Mouse (Mus musculus): ENCODE measurements around the gene Plcd3.
A peak's percentile ranks its signal among the peaks of the same experiment; 100 is the strongest.

The Plcd3 gene

DNA sequence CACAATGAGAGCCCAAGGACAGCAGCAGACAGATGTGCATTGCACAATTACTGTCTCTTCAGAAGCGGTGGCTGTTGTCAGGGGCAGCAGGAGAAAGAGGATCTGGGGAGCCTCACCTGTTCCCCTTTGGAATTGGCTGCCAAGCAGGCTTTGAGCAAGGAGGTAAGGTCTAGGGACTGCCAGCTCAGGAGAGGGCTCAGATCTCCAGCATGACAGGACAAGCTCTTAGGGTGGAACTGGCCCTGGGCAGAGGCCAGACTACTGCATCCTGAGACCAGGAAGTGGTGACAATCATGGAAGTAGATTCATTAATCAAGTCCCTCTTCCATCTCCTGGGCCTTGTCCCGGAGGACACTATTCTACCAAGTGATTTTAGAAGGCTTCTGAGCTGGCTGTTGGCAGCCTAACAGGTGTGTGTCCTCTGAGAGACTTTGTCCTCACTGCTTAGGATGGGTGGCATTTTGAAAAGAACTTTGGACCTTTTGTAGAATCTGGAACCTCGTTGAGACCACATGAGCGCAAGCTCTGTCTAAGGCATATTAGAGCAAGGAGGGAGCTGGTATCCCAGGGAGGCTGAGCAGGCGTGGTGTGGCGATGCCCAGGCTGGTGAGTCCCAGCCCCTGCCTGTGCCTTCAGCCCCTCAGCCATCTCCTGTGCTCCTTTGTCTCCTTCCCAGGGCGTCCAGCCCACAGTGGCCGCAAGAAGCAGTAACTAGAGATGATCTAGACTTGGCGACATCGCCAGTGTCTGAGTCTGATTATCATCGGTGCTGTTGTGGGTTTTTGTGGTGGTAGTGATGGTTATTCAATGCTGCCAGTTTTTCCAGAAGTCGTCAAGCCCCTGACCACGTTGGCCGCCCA lies 35.0 kb downstream of the Plcd3 start:
- DNase-seq (ENCODE audit: low spot score in 2 of 2) = no peak

DNA sequence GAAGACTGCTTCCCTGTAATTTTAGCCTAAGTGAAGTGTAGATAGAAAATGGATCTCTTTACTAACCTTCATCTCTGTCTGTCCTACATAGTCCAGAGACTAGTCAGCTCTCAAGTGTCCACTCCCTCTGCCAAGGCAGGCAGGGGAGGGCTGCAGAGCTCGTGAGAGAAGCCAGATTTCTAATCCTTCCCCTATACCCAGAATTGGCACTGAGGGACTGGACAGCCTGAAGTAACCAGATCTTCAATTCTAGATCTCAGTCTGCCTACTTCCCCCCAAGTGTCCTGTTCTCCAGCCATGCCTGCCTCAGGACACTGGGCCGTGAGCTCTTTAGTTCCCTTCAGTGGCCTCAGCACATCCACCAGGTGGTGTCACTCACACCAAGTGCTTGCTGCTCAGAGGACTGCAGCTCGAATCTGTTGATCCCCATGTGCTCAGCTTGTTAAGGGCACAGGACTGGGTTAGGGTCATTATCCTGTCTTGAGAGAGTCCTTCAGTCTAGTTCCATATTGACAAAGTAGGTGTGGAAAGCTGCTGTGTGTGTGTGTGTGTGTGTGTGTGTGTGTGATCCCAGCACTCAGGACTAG lies 42.9 kb downstream of the Plcd3 start:
- no peak for DNase-seq (ENCODE audit: low spot score in 2 of 2)

DNA sequence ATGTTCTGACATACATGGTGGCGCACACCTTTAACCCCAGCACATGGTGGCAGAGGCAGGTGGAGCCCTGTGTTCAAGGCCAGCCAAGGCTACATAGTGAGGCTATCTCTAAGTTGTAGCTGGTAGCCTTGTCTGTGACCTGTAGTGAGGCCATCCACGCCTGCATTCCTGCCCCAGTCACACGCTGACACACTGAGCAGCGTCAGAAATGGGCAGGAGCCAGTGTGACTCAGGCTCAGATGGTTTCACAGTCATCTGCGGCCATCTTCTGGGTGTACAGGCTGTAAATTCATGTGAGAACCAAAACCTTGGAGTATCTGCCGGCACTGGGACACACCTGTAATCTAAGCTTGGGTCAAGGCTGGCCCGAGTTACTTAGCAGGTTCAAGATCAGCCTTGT lies 44.8 kb downstream of the Plcd3 start:
- no peak for DNase-seq (ENCODE audit: low spot score in 2 of 2)

DNA sequence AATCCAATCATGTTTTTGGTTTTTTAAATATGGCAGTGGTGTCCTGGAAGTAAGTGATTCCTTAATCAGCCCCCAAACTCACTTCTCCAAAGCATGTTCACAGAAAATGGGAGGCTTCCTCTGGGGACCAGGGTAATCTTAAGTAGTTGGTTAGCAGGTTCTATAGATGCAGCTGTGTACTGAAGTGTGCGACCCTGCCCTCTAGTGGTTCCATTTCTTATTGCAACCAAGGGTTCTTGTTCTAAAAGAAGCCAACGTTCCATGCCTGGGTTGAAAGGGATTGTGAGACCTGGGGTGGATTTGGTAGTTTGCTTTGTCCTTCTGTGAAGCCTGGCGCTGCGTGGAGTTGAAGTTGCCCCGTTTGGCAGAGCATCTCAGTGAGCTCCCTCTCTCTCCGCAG lies 46.7 kb downstream of the Plcd3 start:
- peak in 1 of 2 experiments; percentile 91 for DNase-seq (ENCODE audit: low spot score in 2 of 2)

DNA sequence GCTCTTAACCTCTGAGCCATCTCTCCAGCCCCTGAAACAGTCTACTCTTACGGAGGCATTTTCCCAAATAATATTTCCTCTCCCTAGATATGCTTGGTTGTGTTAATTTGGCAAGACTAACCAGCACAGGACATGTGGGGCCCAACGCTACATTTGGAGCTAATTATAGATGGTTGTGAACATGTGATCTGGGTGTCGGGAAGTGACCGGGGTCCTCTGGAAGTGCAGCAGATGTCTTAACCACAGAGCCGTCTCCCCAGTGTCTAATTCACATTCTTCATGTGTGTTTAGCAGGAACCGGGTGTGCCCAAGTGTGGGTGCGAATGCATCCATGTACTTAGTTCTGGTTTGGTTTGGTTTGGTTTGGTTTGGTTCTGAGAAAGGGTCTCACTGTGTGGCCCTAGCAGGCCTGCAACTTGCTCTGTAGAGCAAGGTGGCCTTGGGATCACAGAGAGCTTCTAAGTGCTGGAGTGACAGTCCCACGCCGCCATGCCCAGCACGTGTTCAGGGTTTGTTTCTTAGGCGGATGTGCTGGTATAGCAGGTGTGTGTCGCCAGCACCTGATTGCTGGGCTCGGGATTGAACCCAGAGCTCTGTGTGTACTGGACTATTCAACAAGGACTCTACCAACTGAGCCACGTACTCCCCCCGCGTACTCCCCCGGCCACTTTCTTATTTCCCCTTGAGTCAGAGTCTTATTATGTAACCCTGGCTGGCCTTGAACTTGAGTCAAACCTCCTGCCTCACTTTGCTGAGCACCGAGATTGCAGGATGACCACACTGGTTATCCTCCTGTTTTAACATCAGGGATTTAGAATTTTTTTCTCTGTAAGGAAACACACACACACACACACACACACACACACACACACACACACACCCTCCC lies 48.0 kb downstream of the Plcd3 start:
- DNase-seq (ENCODE audit: low spot score in 2 of 2) = no peak

DNA sequence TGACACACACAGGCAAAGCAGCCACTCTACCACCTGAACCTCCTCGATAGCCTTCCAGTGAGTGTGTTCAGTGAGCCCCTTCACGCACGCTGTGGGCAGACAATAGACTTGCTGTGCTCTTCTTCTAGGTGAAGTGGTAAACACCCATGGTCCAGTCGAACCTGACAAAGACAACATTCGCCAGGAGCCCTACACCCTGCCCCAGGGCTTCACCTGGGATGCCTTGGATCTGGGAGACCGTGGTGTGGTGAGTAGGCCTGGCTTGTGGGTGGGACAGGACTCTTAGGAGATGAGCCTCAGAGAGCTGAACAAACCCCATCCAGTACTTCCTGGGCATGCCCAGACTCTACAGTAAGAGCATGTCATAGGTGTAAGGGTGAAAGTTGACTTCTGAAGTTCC lies 49.4 kb downstream of the Plcd3 start:
- DNase-seq (ENCODE audit: low spot score in 2 of 2) = no peak

DNA sequence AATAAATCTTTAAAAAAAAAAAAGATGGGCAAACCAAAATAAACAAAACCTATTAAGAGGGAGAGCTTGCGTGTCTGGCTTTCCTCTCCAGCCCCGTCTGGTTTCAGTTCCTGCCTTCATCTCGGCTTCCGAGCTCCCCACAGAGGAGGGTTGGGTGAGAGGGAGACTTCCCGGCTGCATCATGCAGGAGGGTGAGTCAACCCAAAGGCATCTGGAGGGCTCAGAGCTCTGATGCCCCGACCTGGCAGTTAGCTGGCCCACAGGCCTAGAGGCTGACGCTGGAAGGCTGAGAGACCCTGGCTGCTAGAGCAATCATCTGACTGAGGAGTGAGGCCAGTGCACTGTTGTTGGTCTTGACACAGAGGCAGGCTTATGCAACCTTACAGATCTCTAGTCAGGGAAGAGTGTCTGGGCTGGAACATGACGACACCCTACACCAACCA lies 50.2 kb downstream of the Plcd3 start:
- peak; percentile 65 to 67 for DNase-seq (ENCODE audit: low spot score in 2 of 2)

DNA sequence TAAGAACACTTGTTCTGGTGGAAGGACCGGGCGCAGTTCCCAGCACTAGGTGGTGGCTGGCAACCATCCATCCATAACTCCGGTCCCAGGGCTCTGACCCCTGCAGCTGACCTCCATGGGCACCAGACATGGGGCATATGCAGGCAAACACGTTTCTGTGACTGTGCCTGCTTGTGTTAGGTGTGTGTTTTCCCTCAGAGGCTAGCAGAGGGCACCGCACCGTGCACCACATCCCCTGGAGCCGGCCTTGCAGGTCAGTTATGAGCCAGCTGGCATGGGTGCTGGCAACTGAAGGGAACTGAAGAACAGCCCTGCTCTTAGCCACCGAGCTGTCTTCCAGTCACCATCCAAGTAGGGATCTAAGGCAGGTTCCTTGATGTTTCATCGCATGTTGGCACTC lies 51.3 kb downstream of the Plcd3 start:
- DNase-seq (ENCODE audit: low spot score in 2 of 2) = no peak

DNA sequence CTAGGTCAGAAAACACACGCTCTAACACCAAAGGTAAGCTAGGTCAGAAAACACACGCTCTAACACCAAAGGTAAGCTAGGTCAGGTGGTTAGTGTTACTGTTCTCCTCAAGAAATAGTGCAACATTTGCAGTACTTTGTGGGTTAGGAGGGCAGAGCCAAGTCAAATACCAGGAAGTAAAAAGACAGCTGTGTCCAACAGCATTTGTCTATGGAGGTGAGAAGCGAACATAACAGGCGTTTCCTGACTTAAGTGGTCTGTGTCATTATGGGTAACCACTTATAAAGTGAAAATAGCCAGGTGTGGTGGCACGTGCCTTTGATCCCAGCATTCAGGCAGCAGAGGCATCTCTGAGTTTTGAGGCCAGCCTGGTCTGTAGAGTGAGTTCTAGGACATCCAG lies 51.8 kb downstream of the Plcd3 start:
- no peak for DNase-seq (ENCODE audit: low spot score in 2 of 2)

DNA sequence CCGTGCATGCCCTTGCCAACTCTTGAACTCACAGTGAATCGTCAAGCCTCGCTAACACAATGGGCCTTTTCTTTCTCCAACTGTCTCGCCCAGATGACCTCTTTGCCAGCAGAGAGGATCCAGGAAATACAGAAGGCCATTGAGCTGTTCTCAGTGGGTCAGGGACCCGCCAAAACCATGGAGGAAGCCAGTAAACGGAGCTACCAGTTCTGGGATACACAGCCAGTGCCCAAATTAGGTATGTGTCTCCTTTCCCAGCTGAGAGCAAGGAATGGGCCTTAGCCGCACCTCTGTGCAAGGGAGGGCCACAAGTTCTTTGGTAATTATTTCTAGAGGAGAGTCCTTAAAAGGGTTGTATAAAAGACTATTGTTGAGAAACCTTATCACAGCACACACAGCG lies 55.2 kb downstream of the Plcd3 start:
- no peak for DNase-seq (ENCODE audit: low spot score in 2 of 2)

DNA sequence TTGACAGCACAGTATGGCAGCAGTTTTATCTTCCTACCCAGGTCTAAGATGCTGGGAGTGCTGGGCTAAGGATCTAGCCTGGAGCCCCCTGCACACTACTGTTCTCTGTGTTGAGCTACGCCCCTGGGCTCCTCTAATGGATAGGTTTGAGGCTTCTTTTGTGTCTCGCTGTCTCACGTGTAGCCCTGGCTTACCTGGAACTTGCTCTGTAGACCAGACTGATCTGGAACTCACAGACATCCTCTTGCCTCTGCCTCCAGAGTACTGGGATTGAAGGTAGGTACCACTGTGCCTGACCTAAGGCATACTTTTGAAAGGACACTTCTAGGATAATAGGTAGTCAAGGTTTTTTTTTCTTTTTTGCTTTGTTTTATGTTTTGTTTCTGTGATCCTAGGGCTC lies 57.5 kb downstream of the Plcd3 start:
- DNase-seq (ENCODE audit: low spot score in 2 of 2) = no peak

DNA sequence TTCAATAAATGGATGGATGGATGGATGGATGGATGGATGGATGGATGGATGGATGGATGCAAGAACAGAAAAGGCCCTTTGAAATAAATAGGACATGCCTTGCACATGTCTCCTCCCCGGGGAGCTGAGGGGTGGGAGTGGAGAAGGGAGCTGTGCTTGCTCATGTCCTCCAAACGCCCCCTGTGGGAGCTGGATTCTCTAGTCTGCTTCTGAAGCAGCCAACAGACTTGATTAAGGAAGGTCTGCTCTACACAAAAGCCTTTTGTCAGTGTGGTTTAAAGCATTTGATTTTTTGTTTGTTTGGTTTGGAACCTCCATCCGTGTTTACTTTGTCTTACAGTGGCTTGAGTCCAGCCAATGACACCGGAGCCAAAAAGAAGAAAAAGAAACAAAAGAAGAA lies 58.6 kb downstream of the Plcd3 start:
- no peak for DNase-seq (ENCODE audit: low spot score in 2 of 2)

DNA sequence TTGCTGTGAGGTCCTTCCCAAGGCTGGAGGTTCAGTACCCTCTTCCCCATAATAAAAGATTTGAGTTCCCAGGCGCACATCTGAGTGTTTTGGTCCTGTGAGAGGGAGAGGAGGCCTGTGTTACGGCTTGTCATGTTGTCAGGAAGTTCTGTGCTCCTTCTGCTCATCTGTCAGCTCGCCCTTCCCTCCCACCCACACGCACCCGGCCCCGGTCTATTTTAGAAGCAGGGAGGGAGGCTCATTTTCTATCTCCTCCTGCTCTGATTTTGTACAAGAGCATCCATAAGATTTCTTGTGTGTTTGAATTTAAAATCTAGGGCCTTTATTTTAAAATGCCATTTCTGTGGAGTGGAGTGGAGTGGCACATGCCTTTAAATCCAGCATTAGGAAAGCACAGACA lies 63.4 kb downstream of the Plcd3 start:
- DNase-seq (ENCODE audit: low spot score in 2 of 2) = peak; percentile 70 to 73

DNA sequence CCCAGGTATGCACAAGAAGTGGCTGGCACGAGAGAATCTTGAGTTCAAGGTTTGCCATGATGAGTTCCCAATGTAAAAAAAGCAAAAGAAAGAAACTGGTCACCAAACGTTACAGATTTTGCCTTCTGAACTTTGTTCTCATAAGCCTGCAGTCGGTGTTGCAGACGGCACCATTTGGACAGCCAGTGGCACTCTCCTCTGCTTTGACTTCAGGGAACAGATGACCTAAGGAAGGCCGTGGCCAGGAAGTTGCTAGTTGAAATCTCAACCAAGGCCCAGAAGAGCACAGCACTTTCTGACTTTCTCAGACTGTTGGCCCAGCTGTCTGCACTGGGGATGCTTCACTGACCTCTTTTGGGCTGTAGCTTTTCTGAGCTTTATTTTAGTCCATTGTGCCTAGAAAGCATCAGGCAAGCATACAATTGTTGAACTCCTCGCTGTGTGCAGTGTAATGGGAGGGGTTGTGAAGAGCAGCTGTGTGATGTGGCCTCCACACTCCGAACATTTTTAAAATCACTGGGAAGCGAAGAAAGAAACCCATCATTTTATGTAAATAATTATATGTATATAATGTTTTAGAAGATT lies 64.5 kb downstream of the Plcd3 start:
- no peak for DNase-seq (ENCODE audit: low spot score in 2 of 2)

DNA sequence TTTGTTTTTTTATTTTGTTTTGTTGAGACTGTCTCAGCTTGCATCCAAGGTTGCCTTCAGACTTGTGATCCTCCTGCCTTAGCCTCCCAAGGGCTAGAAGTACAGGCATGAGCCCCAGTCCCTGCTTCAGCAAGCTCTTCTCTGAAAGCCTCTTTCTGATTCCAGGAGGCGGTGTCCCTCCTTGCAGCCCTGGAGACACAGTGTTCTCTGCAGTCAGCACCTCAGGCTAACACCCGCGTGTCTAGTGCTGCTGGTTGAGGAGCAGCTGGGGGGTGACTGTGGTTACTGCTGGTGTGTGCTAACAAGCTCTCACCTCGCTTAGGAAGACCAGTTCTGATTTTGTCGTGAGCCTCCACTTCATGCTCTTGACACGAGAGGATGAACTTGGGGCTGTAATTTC lies 66.5 kb downstream of the Plcd3 start:
- DNase-seq (ENCODE audit: low spot score in 2 of 2) = no peak

DNA sequence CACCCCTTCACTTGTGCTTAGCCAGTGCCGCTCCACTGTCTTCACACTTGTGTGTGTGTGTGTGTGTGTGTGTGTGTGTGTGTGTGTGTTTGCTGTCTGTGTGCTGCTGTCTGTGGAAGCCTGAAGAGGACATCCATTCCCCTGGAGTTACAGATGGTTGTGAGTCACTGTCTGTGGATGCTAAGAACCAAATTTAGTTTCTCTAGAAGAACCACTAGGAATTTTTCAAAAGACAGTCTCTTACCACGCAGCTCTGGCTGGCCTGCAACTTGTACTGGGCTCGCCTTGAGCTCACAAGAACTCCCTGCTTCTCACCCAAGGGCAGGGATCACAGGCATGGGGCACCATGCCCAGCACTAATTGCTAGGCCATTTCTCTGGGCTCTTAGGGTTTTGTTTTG lies 68.4 kb downstream of the Plcd3 start:
- peak; percentile 54 to 77 for DNase-seq (ENCODE audit: low spot score in 2 of 2)

DNA sequence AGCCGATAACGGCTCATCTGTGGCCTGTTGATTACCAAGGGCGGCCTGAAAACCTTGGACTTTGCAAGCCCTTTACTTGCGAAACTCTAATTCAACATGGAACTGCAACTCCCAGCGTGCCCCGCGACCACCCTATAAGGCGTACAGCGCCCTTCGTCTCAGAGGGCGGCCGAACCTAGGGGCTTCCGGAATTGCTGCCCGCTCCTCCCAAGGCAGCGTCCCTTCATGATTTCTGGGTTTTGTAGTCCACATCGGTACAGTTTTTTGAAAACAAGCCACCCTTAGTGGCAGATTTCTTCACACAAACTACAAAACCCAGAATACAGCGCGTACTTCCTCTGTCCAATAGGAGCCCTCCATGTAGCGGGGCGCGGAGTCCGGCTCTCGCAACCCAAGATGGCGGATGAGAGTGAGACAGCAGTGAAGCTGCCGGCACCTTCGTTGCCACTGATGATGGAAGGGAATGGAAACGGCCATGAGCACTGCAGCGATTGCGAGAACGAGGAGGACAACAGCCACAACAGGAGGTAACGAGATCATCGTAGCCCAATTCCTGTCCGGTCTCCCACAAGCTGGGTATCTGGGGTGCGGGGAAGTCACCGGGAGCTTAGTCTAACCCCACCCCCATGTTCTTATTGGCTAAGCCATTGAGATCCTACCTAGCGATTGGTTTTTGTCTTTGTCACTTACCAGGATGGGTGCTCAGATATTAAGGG lies 73.1 kb downstream of the Plcd3 start, which contains the start of the genes Nmt1 and Dcakd:
Gene Nmt1 (plus strand): TSS at position 15 of the 716 bp plus-strand sequence.
Gene Dcakd (minus strand): TSS at position 158 of the 716 bp plus-strand sequence.
- peak; percentile 97 for DNase-seq (ENCODE audit: low spot score in 2 of 2)

DNA sequence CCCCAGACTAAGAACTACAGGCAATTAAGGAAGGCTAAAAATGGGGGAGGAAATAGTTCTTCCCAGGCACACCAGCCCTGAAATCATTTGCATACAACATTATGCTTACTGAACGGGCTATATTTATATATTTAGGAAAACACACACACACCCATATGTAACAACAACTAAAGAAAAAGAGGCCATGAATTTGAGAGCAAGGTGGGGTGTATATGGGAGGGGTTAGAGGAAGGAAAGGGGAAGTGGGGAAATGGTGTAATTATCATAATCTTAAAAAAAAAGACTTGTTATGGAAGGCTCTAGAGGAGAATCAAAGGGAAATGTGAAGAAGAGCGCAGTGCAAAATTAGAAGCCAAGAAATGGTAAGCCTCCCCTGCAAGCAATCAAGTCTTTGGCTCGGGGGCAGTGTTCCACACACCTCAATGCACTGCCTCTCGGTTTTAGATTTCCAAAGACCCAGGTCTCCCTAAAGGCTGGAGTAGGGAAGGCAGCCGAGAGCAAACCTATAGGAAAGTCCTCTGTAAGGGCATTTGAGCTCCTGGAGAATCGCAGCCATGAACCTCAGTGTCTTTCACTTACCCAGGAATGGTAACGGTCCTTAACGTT lies 73.8 kb downstream of the Plcd3 start:
- no peak for DNase-seq (ENCODE audit: low spot score in 2 of 2)

DNA sequence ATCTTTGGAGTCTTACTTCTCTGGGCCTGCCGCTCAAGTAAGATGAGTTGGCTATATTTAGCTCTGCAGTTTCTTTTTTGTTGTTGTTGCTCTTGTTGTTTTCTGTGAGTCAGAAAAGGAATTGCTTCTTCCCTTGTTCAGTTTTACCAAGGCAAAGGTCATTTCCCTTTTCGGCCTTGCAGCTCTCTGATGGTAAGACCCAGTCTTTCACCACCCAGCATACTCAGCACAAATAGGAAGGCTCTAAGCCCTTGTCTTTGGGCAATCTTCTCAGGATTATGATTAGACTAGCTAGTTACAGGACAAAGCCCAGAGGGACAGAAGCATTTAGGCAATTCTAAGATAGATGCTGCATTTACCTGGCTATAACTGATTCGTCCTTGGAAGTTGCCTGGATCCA lies 74.6 kb downstream of the Plcd3 start:
- DNase-seq (ENCODE audit: low spot score in 2 of 2) = no peak

DNA sequence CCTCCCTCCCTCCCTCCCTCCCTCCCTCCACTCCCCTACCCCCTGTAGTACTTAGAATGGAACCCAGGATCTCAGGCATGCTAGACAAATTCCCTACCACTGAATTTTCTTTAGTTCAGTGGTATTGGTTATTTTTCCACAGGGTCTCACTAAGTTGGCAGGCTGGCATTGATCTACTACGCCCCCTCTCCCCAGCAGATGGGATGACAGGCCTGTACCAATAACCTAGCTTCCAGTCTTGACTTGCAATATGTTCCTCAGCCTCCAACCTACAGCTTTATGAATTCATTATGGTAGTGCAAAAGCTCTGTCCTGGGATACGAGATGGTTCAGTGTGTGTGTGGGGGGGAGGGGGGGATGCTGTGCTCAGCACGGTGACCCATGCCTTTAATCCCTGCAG lies 77.5 kb downstream of the Plcd3 start:
- DNase-seq (ENCODE audit: low spot score in 2 of 2) = no peak

Data from left cerebral cortex, adult 9 months (tissue).